Mouse (Mus musculus) thymus, adult 2 months (tissue): ENCODE measurements at regions not wholly inside any gene's neighbourhood (a gene's known extent, or its start where the extent isn't known, plus 50 kb on each side); places are given as distances from the start of the nearest gene placed in this dataset.
"Not testable (repeated sequence)": the region's sequence is repeated elsewhere in the genome, so short reads cannot be mapped to it uniquely, and the experiment has no call there.

Experiments used
- DNase-seq: peaks from one replicate; pipeline ENCODE4 v3.0.0; 2021
- H3K27ac ChIP-seq: fragments of 200-500 bp; 2 replicates; pipeline ENCODE4 v1.5.1; 2012; ENCODE audit warnings: low read length, control low read depth; ENCODE audit not compliant: control insufficient read depth, insufficient read depth
- H3K27me3 ChIP-seq: fragments of 200-500 bp; 2 replicates; pipeline ENCODE4 v1.6.1; 2012; ENCODE audit warnings: mild to moderate bottlenecking, low read length, moderate library complexity, mixed read lengths; ENCODE audit not compliant: control insufficient read depth, insufficient read depth
- H3K36me3 ChIP-seq: fragments of 200-500 bp; 2 replicates; pipeline ENCODE4 v1.6.1; 2012; ENCODE audit warnings: mild to moderate bottlenecking, low read length, moderate library complexity; ENCODE audit not compliant: control insufficient read depth, insufficient read depth
- H3K4me1 ChIP-seq: fragments of 200-500 bp; replicated peaks from 2 replicates; pipeline ENCODE4 v1.6.1; 2012; ENCODE audit warnings: low read length; ENCODE audit not compliant: control insufficient read depth, insufficient read depth
- H3K4me3 ChIP-seq: fragments of 200-500 bp; 2 replicates; pipeline ENCODE4 v1.5.1; 2012; ENCODE audit warnings: mild to moderate bottlenecking, low read length, control low read depth, moderate library complexity; ENCODE audit not compliant: control insufficient read depth, insufficient read depth
- CTCF ChIP-seq: fragments of 200-500 bp; IDR thresholded peaks from 2 replicates; pipeline ENCODE4 v1.5.1; 2012; ENCODE audit warnings: mild to moderate bottlenecking, control low read depth, low read length, moderate library complexity, borderline replicate concordance; ENCODE audit not compliant: control insufficient read depth, poor library complexity, insufficient read depth; ENCODE audit errors: extremely low read depth
- POLR2A ChIP-seq: fragments of 200-500 bp; IDR thresholded peaks from 2 replicates; pipeline ENCODE4 v1.6.1; 2012; ENCODE audit warnings: mild to moderate bottlenecking, low read length, control low read depth, moderate library complexity; ENCODE audit not compliant: control insufficient read depth, poor library complexity, insufficient read depth; ENCODE audit errors: extremely low read depth
- WGBS: fragments of 180-500 bp; shearing (Covaris S2); methylation state at CpG from one replicate; pipeline ENCODE4 v1.1.7; 2018; 5-methylcytosine and 5-hydroxymethylcytosine counted together

DNA sequence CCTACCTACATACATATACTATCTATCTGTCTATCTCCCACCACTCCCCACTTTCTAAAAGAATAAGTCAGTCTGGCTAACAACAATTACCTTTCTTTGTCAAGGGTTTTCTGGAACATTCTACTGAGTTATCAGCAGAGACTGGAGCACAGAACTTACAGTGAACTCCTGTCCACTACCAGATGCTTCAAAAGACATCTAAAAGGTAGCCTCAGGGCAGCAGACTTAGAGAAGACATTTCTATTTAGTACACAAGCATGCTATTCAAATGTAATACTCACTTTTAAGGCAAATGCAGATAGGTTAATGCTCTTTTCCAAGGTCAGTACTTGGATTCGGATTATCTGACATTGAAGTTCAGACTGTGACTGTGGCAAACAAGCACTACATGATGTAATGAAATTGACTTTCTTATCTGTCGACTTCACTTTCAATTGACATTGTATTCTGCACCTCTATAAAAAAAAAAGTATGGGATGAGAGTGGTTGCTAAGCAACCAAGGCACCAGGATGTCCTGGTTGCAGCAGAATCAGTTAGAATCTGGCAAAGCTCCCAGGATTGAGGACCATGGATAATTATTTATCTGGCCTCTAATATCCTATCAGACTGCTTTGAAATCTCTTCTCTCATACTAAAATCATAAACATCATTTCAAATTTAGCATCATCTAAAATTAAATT lies 90.9 kb upstream of the Gucy1a1 start:
- Histone ChIP-seq H3K4me1 (no peaks in the 10 kb centered on the region), H3K36me3 (no peaks in the 10 kb centered on the region), H3K4me3 (no peak overlapping the region), H3K27ac (no peak overlapping the region), H3K27me3 (no peaks in the 10 kb centered on the region)
- no peak for DNase-seq
- 84% methylated on average over 2 of the region's 2 CpGs for WGBS
- TF ChIP-seq CTCF = no peak

DNA sequence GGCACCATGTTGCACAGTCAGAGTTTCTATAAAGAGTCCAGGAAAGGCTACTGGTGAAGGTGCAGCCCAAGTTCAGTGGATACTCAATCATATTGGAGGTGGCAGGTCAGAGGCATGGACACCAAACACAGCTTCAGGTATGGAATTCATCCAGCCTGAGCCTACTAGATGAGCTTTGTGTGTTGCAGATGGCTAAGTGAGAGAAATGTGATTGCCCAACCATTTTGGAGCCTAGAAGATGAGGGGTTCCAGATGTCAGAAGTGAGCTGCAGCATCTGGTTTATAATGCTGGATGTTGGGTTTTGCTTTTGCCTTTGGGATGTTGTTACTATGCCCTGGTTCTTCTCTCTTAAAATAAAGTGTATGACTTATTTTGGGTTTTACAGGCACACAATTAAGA lies 88.7 kb upstream of the Gucy1a1 start:
- H3K36me3 ChIP-seq = no peaks in the 10 kb centered on the region
- no peaks in the 10 kb centered on the region for H3K4me1 ChIP-seq
- H3K4me3 ChIP-seq = no peak overlapping the region
- TF ChIP-seq POLR2A (no peak), CTCF (no peak)
- no peak overlapping the region for H3K27ac ChIP-seq
- DNase-seq = no peak
- H3K27me3 ChIP-seq = no peaks in the 10 kb centered on the region

DNA sequence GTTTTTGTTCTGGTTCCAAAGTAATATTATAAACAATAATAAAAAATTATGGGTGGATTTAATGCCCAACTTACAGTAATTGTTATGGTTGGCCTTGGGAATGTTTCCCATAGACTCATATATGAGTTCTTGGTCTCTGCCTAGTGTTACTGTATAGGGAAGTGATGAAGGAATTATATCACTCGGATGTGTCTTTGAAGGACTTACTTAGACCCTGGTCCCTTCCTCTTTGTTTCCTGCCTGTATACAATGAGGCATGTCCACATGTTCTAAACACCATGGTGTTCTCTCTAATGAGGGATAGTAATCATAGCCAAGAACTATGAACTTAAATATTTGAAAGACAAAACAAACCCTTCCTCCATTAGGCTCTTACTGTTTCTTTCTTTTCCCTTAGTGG lies 77.8 kb upstream of the Gucy1a1 start:
- H3K4me1 ChIP-seq = no peaks in the 10 kb centered on the region
- no peaks in the 10 kb centered on the region for H3K27me3 ChIP-seq
- H3K27ac ChIP-seq = no peak overlapping the region
- no peak for DNase-seq
- H3K4me3 ChIP-seq = no peak overlapping the region
- WGBS = 91% methylated on average over 1 of the region's 1 CpGs
- TF ChIP-seq POLR2A = no peak
- no peak for TF ChIP-seq CTCF
- no peaks in the 10 kb centered on the region for H3K36me3 ChIP-seq

DNA sequence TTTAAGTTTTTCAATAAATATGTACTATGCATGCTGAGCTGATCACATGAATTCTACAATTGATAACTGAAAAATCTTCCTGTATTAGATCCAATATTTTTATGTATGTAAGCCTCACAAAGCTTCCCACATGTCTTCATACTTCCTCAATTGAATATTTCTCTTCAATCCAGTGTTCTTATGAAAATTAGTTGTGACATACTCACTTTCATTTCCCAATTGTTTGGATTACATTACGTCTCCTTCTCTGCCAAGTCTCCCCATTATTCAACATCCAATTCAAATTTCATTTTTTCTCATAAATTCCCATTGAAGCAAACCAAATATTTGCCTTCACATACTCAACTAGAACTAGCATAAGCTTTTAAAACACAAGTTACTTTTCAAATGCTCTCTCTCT lies 76.3 kb upstream of the Gucy1a1 start:
- no peaks in the 10 kb centered on the region for H3K36me3 ChIP-seq
- no peak overlapping the region for H3K27ac ChIP-seq
- WGBS = 91% methylated on average over 1 of the region's 1 CpGs
- no peaks in the 10 kb centered on the region for H3K4me1 ChIP-seq
- H3K4me3 ChIP-seq = no peak overlapping the region
- TF ChIP-seq CTCF = no peak
- no peak for TF ChIP-seq POLR2A
- no peak for DNase-seq
- H3K27me3 ChIP-seq = no peaks in the 10 kb centered on the region

DNA sequence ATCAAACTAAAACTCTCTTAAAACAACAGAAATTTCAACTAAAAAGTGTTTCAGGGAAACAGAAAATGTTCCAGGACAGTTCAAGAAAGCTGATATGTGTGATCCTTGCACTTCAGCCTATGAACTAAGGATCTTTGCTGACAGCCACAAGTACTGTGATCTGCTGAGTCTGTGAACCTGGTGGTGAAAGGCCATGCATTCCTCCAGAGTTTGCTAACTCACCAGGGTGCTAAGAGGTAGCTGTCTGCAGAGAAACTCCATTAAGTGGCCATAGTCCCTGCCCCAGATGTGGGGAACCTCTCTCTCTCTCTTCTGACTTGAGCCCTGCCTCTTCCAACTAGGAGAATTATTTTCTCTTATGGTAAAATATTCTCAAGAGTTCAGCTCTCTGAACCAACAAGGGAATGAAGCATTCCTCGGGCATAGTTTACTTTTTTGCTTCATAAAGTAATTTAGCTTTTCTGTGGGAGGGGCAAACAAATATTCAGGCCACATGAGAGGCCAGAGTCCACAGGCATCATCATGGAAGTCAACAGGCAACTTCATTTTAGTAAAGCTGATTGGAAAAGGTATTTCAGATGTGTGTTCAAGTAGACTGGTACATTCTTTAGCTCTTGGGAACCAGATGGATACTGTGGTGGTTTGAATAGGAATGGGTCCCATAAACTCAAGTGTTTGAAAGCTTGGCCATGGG lies 73.8 kb upstream of the Gucy1a1 start:
- not testable (repeated sequence) for H3K27me3 ChIP-seq, H3K4me1 ChIP-seq, H3K27ac ChIP-seq, H3K36me3 ChIP-seq, H3K4me3 ChIP-seq, DNase-seq
- 80% methylated on average over 1 of the region's 1 CpGs for WGBS

DNA sequence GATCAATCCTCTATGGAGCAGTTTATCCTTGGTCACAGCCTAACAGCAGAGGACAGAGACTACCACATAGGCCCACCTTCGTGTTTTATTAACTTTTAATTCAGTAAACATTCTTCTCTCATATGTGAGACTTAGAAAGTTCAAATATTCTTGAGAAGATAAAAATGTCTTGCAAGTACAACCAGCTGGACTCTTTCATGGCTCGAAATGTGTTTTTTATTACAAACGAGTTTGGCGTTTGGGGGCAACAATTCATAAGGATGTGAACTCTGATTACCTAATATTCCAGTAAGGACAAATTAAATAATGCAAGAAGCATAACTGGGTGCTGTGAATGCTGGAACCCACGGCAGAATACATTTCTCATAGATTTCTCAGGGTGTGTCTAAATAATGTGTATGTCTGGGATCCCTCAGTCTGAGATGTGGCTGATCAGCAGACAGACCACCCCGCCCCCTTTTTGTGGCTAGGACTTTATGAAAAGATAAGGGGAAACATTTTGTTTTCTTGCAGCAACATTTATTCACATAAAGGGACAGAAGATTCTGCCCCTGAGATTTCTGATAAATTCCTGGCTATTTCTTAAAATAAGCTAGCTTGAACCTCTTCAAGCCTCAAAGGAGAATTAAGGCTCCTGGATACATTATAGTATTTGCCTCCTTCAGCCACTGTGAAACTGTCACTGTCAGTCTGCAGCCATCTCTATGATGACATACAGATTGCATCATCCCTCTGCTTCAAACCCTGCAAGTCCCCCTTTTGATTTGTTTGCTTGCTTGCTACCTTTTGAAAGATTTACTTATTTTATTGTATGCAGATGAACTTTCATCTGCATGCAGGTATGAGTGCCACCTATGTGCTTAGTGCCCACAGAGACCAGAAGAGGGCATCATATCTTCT lies 69.2 kb upstream of the Gucy1a1 start:
- Histone ChIP-seq H3K4me1 (no peaks in the 10 kb centered on the region), H3K36me3 (no peaks in the 10 kb centered on the region), H3K27me3 (no peaks in the 10 kb centered on the region), H3K4me3 (no peak overlapping the region), H3K27ac (no peak overlapping the region)
- TF ChIP-seq CTCF (no peak), POLR2A (no peak)
- DNase-seq = no peak
- WGBS = 92% methylated on average over 6 of the region's 6 CpGs

DNA sequence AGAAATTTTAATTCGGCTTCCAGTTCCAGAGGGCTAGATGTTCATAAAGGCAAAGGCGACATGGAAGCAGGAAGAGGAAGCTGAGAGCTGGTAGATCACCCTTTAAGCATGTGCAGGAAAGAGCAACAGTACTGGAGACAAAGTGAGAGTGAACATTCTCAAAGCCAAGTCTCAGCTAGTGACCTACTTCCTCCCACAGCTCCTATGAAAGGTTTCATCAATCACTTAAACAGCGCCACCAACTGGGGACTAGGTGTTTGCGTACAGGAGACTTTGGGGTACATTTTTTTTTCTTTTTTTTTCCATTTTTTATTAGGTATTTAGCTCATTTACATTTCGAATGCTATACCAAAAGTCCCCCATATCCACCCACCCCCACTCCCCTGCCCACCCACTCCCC lies 61.7 kb upstream of the Gucy1a1 start:
- DNase-seq = peak; percentile 3
- no peaks in the 10 kb centered on the region for H3K4me1 ChIP-seq
- no peaks in the 10 kb centered on the region for H3K36me3 ChIP-seq
- H3K27me3 ChIP-seq = no peaks in the 10 kb centered on the region
- TF ChIP-seq POLR2A (no peak), CTCF (no peak)
- 74% methylated on average over 5 of the region's 5 CpGs for WGBS
- H3K27ac ChIP-seq = no peak overlapping the region
- H3K4me3 ChIP-seq = no peak overlapping the region
